Mouse (Mus musculus) testis, adult 2 months (tissue): ENCODE measurements at regions not wholly inside any gene's neighbourhood (a gene's known extent, or its start where the extent isn't known, plus 50 kb on each side); places are given as distances from the start of the nearest gene placed in this dataset.

ENCODE experiments used
- CTCF ChIP-seq: fragments of 200-500 bp; IDR thresholded peaks from 2 replicates; pipeline ENCODE4 v1.5.1; 2012; ENCODE audit warnings: low read depth, mild to moderate bottlenecking, inconsistent platforms, low read length, moderate library complexity; ENCODE audit not compliant: control insufficient read depth, insufficient read depth, insufficient replicate concordance
- POLR2A ChIP-seq: fragments of 200-500 bp; IDR thresholded peaks from 2 replicates; pipeline ENCODE4 v1.6.1; 2012; ENCODE audit warnings: low read depth, mild to moderate bottlenecking, inconsistent platforms, low read length, moderate library complexity; ENCODE audit not compliant: control insufficient read depth

- TF ChIP-seq CTCF (no peak), POLR2A (no peak)
These were observed 184.1 kb upstream of the 9630041A04Rik start for GRCm38 (mm10) chr9:101677563-101677962.
